ENCODE assay signal across 23 mouse cellular contexts in genomic region chr13:16080205-16080604, GRCm38 (mm10).
A peak's percentile ranks its signal among the peaks of the same experiment; 100 is the strongest.
DNase-seq lines count a peak whose midpoint lies in the region; ATAC-seq lines count a peak whose summit lies in the region.
"Had no signal": no experiment of that assay in that cellular context is flagged by ENCODE, and none has a peak within 500 bp of the region (broad histone marks: within the 10 kb centered on the region; RNA-seq: fewer than 3 reads in every experiment).

No protein-coding gene starts in this region.

- no peak for ATAC-seq in hindbrain, embryonic 11.5 days (ENCODE audit: low FRiP score)
- no peak for ATAC-seq in hindbrain, embryonic 14.5 days (ENCODE audit: low FRiP score)
- ATAC-seq in limb, embryonic 11.5 days (ENCODE audit: insufficient number of reproducible peaks, low FRiP score, low TSS enrichment, low read depth), result peak; percentile 72; the same call in 1 of the 2 replicates
- no peak for ATAC-seq in CD4-positive, CD25-positive, alpha-beta regulatory T cell, adult 4 months
- ATAC-seq: activated CD4-positive, CD25-positive, alpha-beta regulatory T cell, adult 4 months; forebrain, embryonic 13.5 days; hindbrain, embryonic 16.5 days; intestine, postnatal 0 days had no signal

- no peaks in the 10 kb centered on the region for H3K27me3 ChIP-seq in hindbrain, embryonic 11.5 days (ENCODE audit: control insufficient read depth, insufficient read depth, low read length)
- no peaks in the 10 kb centered on the region for H3K27me3 ChIP-seq in hindbrain, embryonic 14.5 days (ENCODE audit: control insufficient read depth, insufficient read depth, low read length)
- no peaks in the 10 kb centered on the region for H3K27me3 ChIP-seq in limb, embryonic 11.5 days (ENCODE audit: control insufficient read depth, insufficient read depth, low read length)
- H3K27me3 ChIP-seq: forebrain, embryonic 13.5 days; heart, embryonic 15.5 days; midbrain, embryonic 12.5 days; neural tube, embryonic 13.5 days; stomach, embryonic 15.5 days had no signal

- H3K27ac ChIP-seq in hindbrain, embryonic 11.5 days (ENCODE audit: low read depth, low read length), result no peak overlapping the region
- no peak overlapping the region for H3K27ac ChIP-seq in hindbrain, embryonic 14.5 days
- H3K27ac ChIP-seq in limb, embryonic 11.5 days (replicated peaks; ENCODE audit: low read depth, low read length), result no peak overlapping the region
- H3K27ac ChIP-seq: forebrain, embryonic 13.5 days; heart, embryonic 15.5 days; midbrain, embryonic 12.5 days; neural tube, embryonic 13.5 days; stomach, embryonic 15.5 days had no signal

- peak; percentile 4 for DNase-seq in gastrocnemius, adult 18-20 months (ENCODE audit: low spot score)
- no peak for DNase-seq in gastrocnemius, postnatal 14 days
- peak; percentile 6 for DNase-seq in hindbrain, embryonic 11.5 days (ENCODE audit: low spot score)
- no peak for DNase-seq in hindbrain, embryonic 14.5 days (ENCODE audit: low spot score)
- DNase-seq in embryo, embryonic 9.5 days (ENCODE audit: extremely low spot score), result peak; percentile 19
- DNase-seq in limb, embryonic 11.5 days (ENCODE audit: low spot score), result peak; percentile 49
- DNase-seq in layer of hippocampus, adult 11-12 months (ENCODE audit: low spot score), result no peak
- DNase-seq: adrenal gland, postnatal 14 days; cerebellum, adult 11 months; cerebellum, postnatal 10 days; gastrocnemius, postnatal 36 days; lung, adult 2 months; thymus, adult 2 months had no signal

- intact Hi-C loops in gastrocnemius, postnatal 14 days (cut with DNase I; ENCODE audit: low total_unique reads), result no loop called here

- no peaks in the 10 kb centered on the region for H3K36me3 ChIP-seq in hindbrain, embryonic 11.5 days (ENCODE audit: control insufficient read depth, insufficient read depth, low read length)
- H3K36me3 ChIP-seq in hindbrain, embryonic 14.5 days (replicated peaks; ENCODE audit: control insufficient read depth, insufficient read depth), result no peaks in the 10 kb centered on the region
- H3K36me3 ChIP-seq in limb, embryonic 11.5 days (ENCODE audit: control insufficient read depth, insufficient read depth, low read length), result no peaks in the 10 kb centered on the region
- H3K36me3 ChIP-seq: heart, embryonic 15.5 days; midbrain, embryonic 12.5 days; neural tube, embryonic 13.5 days; stomach, embryonic 15.5 days had no signal

- H3K9ac ChIP-seq in hindbrain, embryonic 11.5 days (ENCODE audit: low read depth, low read length), result no peak overlapping the region
- no peak overlapping the region for H3K9ac ChIP-seq in hindbrain, embryonic 14.5 days
- no peak overlapping the region for H3K9ac ChIP-seq in limb, embryonic 11.5 days (ENCODE audit: low read length)
- H3K9ac ChIP-seq: forebrain, embryonic 13.5 days; heart, embryonic 15.5 days; midbrain, embryonic 12.5 days; neural tube, embryonic 13.5 days; stomach, embryonic 15.5 days had no signal

- H3K4me1 ChIP-seq in hindbrain, embryonic 11.5 days (replicated peaks; ENCODE audit: control insufficient read depth, insufficient read depth, low read length), result no peaks in the 10 kb centered on the region
- H3K4me1 ChIP-seq in hindbrain, embryonic 14.5 days (replicated peaks; ENCODE audit: control insufficient read depth, insufficient read depth, low read length), result no peaks in the 10 kb centered on the region
- no peaks in the 10 kb centered on the region for H3K4me1 ChIP-seq in limb, embryonic 11.5 days (ENCODE audit: control insufficient read depth, insufficient read depth, low read length)
- H3K4me1 ChIP-seq: forebrain, embryonic 13.5 days; heart, embryonic 15.5 days; midbrain, embryonic 12.5 days; neural tube, embryonic 13.5 days; stomach, embryonic 15.5 days had no signal

- H3K4me2 ChIP-seq in hindbrain, embryonic 11.5 days (replicated peaks; ENCODE audit: low read depth, low read length), result no peak overlapping the region
- no peak overlapping the region for H3K4me2 ChIP-seq in hindbrain, embryonic 14.5 days (replicated peaks)
- H3K4me2 ChIP-seq in limb, embryonic 11.5 days (ENCODE audit: low read depth, severe bottlenecking), result no peak overlapping the region
- H3K4me2 ChIP-seq: forebrain, embryonic 13.5 days; heart, embryonic 15.5 days; liver, embryonic 11.5 days; midbrain, embryonic 12.5 days; neural tube, embryonic 13.5 days; stomach, embryonic 15.5 days had no signal

- WGBS in hindbrain, embryonic 11.5 days, result 67% methylated on average over 2 of the region's 2 CpGs
- 66% methylated on average over 2 of the region's 2 CpGs for WGBS in hindbrain, embryonic 14.5 days
- 46% methylated on average over 2 of the region's 2 CpGs for WGBS in limb, embryonic 11.5 days

- H3K4me3 ChIP-seq in hindbrain, embryonic 11.5 days (ENCODE audit: low read depth, low read length), result no peak overlapping the region
- no peak overlapping the region for H3K4me3 ChIP-seq in hindbrain, embryonic 14.5 days (replicated peaks; ENCODE audit: low read length)
- H3K4me3 ChIP-seq in limb, embryonic 11.5 days (ENCODE audit: low read depth, low read length), result no peak overlapping the region
- H3K4me3 ChIP-seq: forebrain, embryonic 13.5 days; heart, embryonic 15.5 days; midbrain, embryonic 12.5 days; neural tube, embryonic 13.5 days; stomach, embryonic 15.5 days had no signal

- H3K9me3 ChIP-seq in hindbrain, embryonic 11.5 days (ENCODE audit: control insufficient read depth, low read length), result no peaks in the 10 kb centered on the region
- H3K9me3 ChIP-seq in hindbrain, embryonic 14.5 days (ENCODE audit: control insufficient read depth, low read length), result no peaks in the 10 kb centered on the region
- H3K9me3 ChIP-seq in limb, embryonic 11.5 days (ENCODE audit: control insufficient read depth, low read length), result no peaks in the 10 kb centered on the region
- H3K9me3 ChIP-seq: forebrain, embryonic 13.5 days; heart, embryonic 15.5 days; midbrain, embryonic 12.5 days; neural tube, embryonic 13.5 days; stomach, embryonic 15.5 days had no signal

Comparison
In these comparisons a context has a peak if more than half of its experiments do, and no peak if none do; other contexts are left out.
1. DNase-seq: peak in gastrocnemius, adult 18-20 months (single experiment), hindbrain, embryonic 11.5 days (single experiment), embryo, embryonic 9.5 days (single experiment) and limb, embryonic 11.5 days (single experiment); none in gastrocnemius, postnatal 14 days (single experiment), hindbrain, embryonic 14.5 days (single experiment) and layer of hippocampus, adult 11-12 months (single experiment).